Mouse (Mus musculus) large intestine, adult 2 months (tissue): ENCODE measurements around the gene Abcb5. TPM values are rescaled to one million over a fixed set of nuclear protein-coding genes. Genes with fewer than 3 reads are reported as not detected.

Source experiments
- DNase-seq: peaks from one replicate; pipeline ENCODE4 v3.0.0-alpha.2; 2012; ENCODE audit warnings: low read depth, low spot score
- WGBS: fragments of 180-500 bp; shearing (Covaris S2); methylation state at CpG from one replicate; pipeline ENCODE4 v1.1.7; 2018; 5-methylcytosine and 5-hydroxymethylcytosine counted together
- polyA plus RNA-seq: library from polyadenylated mRNA; depleted of rRNA; stranded (reverse); fragments of >200 nt; gene quantifications from 2 replicates; pipeline ENCODE4 v1.2.3, GENCODE M21; 2012

Abcb5 gene
- polyA plus RNA-seq, 1 experiment: not detected

GRCm38 (mm10) chr12:118849203-118849861 is 116.9 kb downstream of the Abcb5 start:
- 2% methylated on average over 78 of the region's 78 CpGs for WGBS
- DNase-seq: no peak

DNA sequence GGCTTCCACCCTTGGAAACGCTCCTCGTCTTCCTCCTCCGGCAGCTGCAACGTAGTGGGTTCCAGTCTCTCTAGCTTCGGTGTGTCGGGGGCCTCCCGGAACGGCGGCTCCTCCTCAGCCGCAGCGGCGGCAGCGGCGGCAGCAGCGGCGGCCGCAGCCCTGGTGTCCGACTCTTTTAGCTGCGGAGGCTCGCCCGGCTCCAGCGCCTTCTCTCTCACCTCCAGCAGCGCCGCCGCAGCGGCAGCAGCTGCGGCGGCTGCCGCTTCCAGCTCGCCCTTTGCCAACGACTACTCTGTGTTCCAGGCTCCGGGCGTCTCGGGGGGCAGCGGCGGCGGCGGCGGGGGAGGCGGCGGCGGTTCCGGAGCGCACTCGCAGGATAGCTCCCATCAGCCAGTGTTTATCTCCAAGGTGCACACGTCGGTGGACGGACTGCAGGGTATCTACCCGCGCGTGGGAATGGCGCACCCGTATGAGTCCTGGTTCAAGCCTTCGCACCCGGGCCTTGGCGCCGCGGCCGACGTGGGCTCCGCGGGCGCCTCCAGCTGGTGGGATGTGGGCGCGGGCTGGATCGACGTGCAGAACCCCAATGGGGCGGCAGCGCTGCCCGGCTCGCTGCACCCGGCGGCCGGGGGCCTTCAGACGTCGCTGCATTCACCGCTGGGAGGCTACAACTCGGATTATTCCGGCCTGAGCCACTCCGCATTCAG is 117.6 kb downstream of the Abcb5 start:
- WGBS: under 1% methylated on average over 78 of the region's 80 CpGs
- no peak for DNase-seq

DNA sequence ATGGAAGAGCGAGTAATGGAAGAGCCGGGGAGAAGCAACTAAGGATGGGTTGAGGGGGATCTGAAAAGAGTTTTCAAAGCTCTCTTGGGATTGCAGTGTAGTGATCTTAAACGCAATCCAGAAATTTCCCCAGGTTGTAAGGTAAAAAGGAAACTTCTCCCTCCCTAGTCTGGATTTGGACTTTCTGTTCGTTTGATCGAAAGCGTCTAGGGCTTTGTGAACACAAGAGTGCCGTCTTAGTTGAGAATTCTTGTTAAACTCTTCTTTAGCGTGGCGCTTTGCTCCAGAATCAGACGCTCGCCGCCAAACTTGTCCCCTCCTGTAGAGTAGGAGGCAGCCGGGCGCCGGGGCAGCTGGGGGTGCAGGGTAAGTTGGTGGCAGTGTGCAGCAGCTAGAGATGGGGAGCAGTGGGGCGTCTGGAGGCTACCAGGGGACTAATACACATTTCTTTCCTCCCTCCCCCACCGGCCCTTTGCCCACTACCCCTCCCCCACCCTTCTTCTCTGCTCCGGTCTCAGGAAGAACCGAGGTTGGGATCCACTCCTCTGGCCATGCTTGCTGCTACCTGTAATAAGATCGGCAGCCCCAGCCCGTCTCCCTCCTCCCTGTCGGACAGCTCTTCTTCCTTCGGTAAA is 118.2 kb downstream of the Abcb5 start:
- WGBS: 2% methylated on average over 23 of the region's 23 CpGs
- DNase-seq: no peak

- no peak for DNase-seq
- 3% methylated on average over 17 of the region's 17 CpGs for WGBS
Observed at GRCm38 (mm10) chr12:118847381-118847780, 118.8 kb downstream of the Abcb5 start.

DNA sequence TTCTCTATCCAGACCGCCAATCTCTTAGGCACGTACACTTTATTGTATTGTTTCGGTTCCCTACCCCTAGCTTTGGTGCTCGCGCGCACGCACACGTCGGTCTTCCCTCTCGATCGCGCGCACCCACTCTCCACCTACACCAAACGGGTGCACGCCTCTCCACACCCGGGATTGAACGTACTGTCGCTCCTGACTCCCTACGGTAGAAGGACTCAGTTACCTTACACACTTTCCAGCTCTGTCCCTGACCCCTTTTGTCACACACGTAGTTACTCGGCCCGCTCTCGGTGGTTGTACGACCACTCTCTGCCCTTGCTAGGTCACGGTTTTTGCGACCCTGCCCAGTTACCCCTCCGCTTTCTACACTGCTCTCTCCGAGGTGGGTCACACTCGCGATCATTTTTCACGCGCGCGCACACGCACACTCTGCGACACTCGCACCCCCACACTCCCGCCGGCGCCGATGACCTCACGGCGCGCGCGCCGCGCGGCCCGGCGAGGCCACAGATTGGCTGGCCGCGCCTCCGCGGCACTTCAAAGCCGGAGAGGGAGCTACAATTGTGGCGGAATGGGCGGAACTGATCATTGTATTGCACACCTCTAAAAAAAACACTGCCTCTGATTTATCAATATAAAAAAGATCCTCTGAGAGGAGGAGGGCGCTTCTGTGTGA is 119.4 kb downstream of the Abcb5 start:
- DNase-seq: no peak
- WGBS: 1% methylated on average over 59 of the region's 59 CpGs

DNA sequence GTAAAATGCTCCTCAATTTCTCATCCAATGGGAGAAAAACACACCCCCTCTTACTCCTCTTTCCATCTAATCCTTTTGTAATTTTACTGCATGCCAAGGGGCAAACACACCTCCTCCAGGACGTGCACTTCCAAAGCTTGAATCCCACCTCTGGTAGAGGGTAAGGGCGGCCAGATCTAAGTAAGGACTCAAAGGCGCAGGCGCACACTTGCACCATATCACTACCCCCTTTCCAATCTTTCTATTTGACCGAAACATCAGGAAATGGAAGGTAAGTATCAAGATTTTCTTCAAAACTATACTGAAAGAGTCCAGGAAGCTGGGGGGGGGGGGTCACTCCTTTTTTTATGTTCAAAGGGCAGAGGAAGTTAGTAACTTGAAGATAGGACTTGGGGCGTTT is 120.0 kb downstream of the Abcb5 start, which contains the start of gene Sp8:
Gene Sp8, plus strand, starts transcription at position 109 of the 400 bp plus-strand sequence.
- DNase-seq: no peak
- WGBS: 8% methylated on average over 6 of the region's 6 CpGs

DNA sequence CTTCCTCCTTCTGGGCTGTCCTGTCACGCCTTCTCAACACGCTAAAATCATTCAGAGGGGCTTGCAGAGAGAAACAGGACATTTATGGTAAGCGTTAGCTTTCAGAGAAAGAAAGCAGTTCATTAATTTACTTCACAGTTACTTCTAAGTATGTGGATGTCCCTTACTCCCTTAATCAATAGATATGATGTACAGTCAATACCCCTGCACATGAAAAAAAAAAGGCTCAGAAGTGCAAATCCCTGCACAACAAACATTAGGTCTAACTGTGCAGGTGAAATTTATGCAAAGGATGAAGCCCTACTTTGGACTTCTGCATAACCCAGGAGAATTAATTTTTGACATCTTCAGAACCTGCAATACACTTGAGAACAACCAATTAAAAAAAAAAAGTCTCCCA is 120.9 kb downstream of the Abcb5 start:
- DNase-seq: no peak
- WGBS: 20% methylated on average over 3 of the region's 3 CpGs

DNA sequence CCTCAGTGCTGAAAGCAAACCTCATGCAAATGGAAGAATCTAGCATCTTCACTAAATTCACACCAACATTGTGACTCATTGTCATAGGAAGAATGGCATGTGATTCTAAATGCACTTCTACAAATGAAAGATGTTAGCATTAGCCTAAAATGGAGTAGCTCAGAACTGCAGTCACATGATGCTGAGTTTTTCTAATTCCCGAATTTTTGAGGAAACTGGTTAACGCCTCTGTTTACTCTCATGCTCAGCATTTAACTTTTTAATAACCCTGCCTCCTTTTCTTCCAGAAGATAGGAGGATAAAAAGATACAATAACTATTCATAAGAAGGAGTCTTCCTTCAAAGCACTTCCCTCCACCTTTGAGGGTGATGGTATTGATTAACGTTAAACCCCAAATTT is 121.4 kb downstream of the Abcb5 start:
- WGBS: 18% methylated on average over 3 of the region's 3 CpGs
- no peak for DNase-seq

DNA sequence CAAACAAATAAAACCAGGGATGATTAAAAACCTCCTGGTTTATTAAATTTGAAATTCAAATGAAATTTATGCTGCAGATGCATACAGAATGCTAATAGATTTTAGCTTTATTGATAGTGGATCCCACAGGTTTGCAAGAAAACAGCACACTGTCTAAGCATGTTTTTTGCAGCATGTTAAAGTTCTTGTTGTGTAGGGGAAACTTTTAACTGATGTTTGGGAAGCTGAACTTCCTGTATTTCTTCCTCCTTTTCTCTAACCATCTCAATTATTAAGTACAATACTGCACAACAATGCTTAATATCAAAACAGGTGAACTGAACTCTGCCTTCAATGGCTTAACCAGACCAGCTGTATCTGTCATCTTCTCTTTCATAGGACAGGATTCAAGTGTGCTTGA is 122.1 kb downstream of the Abcb5 start:
- DNase-seq: no peak

- WGBS: 5% methylated on average over 33 of the region's 33 CpGs
Observed at GRCm38 (mm10) chr12:118842671-118843411, 123.4 kb downstream of the Abcb5 start.

GRCm38 (mm10) chr12:118841971-118842550 is 124.2 kb downstream of the Abcb5 start:
- DNase-seq: no peak
- 23% methylated on average over 6 of the region's 6 CpGs for WGBS

More at GRCm38 (mm10) chr12:118842671-118843411, 123.4 kb downstream of the Abcb5 start:
- DNase-seq: no peak

GRCm38 (mm10) chr12:118841381-118841922 is 124.8 kb downstream of the Abcb5 start:
- no peak for DNase-seq
- WGBS: 17% methylated on average over 5 of the region's 5 CpGs

DNA sequence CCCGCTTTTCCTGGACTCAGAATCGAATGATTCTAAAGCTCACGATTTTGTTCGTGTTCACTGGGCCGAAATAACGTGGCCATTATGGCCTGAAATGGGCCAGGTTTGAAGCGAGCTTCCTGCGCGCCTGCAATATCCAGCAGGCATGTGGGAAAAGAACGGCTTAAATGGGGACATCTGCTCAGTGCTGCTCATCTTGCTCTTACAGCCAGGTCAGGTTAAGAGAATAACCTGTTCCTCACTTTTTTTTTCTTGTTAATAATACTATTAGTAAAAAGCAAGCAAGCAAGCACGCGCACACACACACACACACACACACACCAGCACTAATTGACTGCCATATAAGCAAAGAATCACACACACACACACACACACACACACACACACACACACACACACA is 125.4 kb downstream of the Abcb5 start:
- 12% methylated on average over 12 of the region's 12 CpGs for WGBS
- no peak for DNase-seq

- WGBS: 6% methylated on average over 15 of the region's 15 CpGs
- DNase-seq: no peak
Observed at GRCm38 (mm10) chr12:118840301-118840700, 125.9 kb downstream of the Abcb5 start.

GRCm38 (mm10) chr12:118839398-118839797 is 126.8 kb downstream of the Abcb5 start:
- no peak for DNase-seq
- 22% methylated on average over 5 of the region's 5 CpGs for WGBS

- under 1% methylated on average over 2 of the region's 2 CpGs for WGBS
- no peak for DNase-seq
Observed at GRCm38 (mm10) chr12:118838260-118838659, 128.0 kb downstream of the Abcb5 start.

- no peak for DNase-seq
- WGBS: 4% methylated on average over 11 of the region's 11 CpGs
Observed at GRCm38 (mm10) chr12:118837361-118837760, 128.9 kb downstream of the Abcb5 start.

- 1% methylated on average over 72 of the region's 72 CpGs for WGBS
- DNase-seq: no peak
Observed at GRCm38 (mm10) chr12:118836411-118837341, 129.5 kb downstream of the Abcb5 start.
